Mouse (Mus musculus): ENCODE measurements around the gene Ugt1a7c. TPM values are rescaled to one million over a fixed set of nuclear protein-coding genes. Genes with fewer than 3 reads are reported as not detected.
A peak's percentile ranks its signal among the peaks of the same experiment; 100 is the strongest.
"Not testable (repeated sequence)": the region's sequence is repeated elsewhere in the genome, so short reads cannot be mapped to it uniquely, and the experiment has no call there.

The Ugt1a7c gene
- polyA plus RNA-seq, 1 experiment from 2014 or later: 33.9 TPM

GRCm38 (mm10) chr1:88224029-88224776, 129.3 kb downstream of the Ugt1a7c start:
- Histone ChIP-seq H3K4me2 (replicated peaks; ENCODE audit: low read depth) (no peak overlapping the region), H3K9ac (ENCODE audit: low read length) (no peak overlapping the region), H3K4me3 (ENCODE audit: low read depth, low read length) (no peak overlapping the region), H3K27me3 (ENCODE audit: control insufficient read depth, insufficient read depth, low read length) (no peaks in the 10 kb centered on the region), H3K36me3 (ENCODE audit: control insufficient read depth, insufficient read depth, low read length) (no peaks in the 10 kb centered on the region), H3K27ac (replicated peaks) (no peak overlapping the region), H3K4me1 (replicated peaks; ENCODE audit: control insufficient read depth, insufficient read depth) (no peaks in the 10 kb centered on the region), H3K9me3 (ENCODE audit: control insufficient read depth, low read length) (peaks cover 14% of the 10 kb centered on the region)
- DNase-seq (ENCODE audit: low spot score) (peak; percentile 37), ATAC-seq (ENCODE audit: low FRiP score, low TSS enrichment) (no peak)
- 58% methylated on average over 2 of the region's 2 CpGs for WGBS
- TF ChIP-seq EP300 (optimal IDR thresholded peaks at IDR 0.05) (no peak), CTCF (IDR thresholded peaks at IDR 0.05; ENCODE audit: low read depth) (no peak)

GRCm38 (mm10) chr1:88225301-88225700, 130.4 kb downstream of the Ugt1a7c start:
- not testable (repeated sequence) for H3K36me3 ChIP-seq (ENCODE audit: control insufficient read depth, insufficient read depth, low read length); H3K4me3 ChIP-seq (ENCODE audit: low read depth, low read length); H3K9ac ChIP-seq (ENCODE audit: low read length); ATAC-seq (ENCODE audit: low FRiP score, low TSS enrichment); H3K4me1 ChIP-seq (replicated peaks; ENCODE audit: control insufficient read depth, insufficient read depth); H3K27me3 ChIP-seq (ENCODE audit: control insufficient read depth, insufficient read depth, low read length); H3K27ac ChIP-seq (replicated peaks); DNase-seq (ENCODE audit: low spot score); H3K4me2 ChIP-seq (replicated peaks; ENCODE audit: low read depth)
- H3K9me3 ChIP-seq (ENCODE audit: control insufficient read depth, low read length): peaks cover 17% of the 10 kb centered on the region
- 40% methylated on average over 2 of the region's 2 CpGs for WGBS

GRCm38 (mm10) chr1:88225741-88226140, 130.9 kb downstream of the Ugt1a7c start:
- DNase-seq (ENCODE audit: low spot score): no peak
- Histone ChIP-seq H3K36me3 (ENCODE audit: control insufficient read depth, insufficient read depth, low read length) (no peaks in the 10 kb centered on the region), H3K27me3 (ENCODE audit: control insufficient read depth, insufficient read depth, low read length) (no peaks in the 10 kb centered on the region), H3K4me3 (ENCODE audit: low read depth, low read length) (no peak overlapping the region), H3K9me3 (ENCODE audit: control insufficient read depth, low read length) (peaks cover 21% of the 10 kb centered on the region), H3K27ac (replicated peaks) (no peak overlapping the region), H3K4me1 (replicated peaks; ENCODE audit: control insufficient read depth, insufficient read depth) (no peaks in the 10 kb centered on the region), H3K9ac (ENCODE audit: low read length) (no peak overlapping the region), H3K4me2 (replicated peaks; ENCODE audit: low read depth) (no peak overlapping the region)
- no peak for TF ChIP-seq EP300 (optimal IDR thresholded peaks at IDR 0.05)
- TF ChIP-seq CTCF (IDR thresholded peaks at IDR 0.05; ENCODE audit: low read depth): no peak
- no peak for ATAC-seq (ENCODE audit: low FRiP score, low TSS enrichment)

- no peak for TF ChIP-seq EP300 (optimal IDR thresholded peaks at IDR 0.05)
- TF ChIP-seq CTCF (IDR thresholded peaks at IDR 0.05; ENCODE audit: low read depth): no peak
- H3K4me3 ChIP-seq (ENCODE audit: low read depth, low read length): no peak within 1 kb of the TSS
- no peak within 1 kb of the TSS for H3K27ac ChIP-seq (replicated peaks)
- H3K4me2 ChIP-seq (replicated peaks; ENCODE audit: low read depth): no peak within 1 kb of the TSS
- H3K4me1 ChIP-seq (replicated peaks; ENCODE audit: control insufficient read depth, insufficient read depth): no peaks in the 10 kb centered on the region
- no peaks in the 10 kb centered on the region for H3K27me3 ChIP-seq (ENCODE audit: control insufficient read depth, insufficient read depth, low read length)
- no peak within 1 kb of the TSS for H3K9ac ChIP-seq (ENCODE audit: low read length)
- peaks cover 24% of the 10 kb centered on the region for H3K9me3 ChIP-seq (ENCODE audit: control insufficient read depth, low read length)
- WGBS: 52% methylated on average over 5 of the region's 5 CpGs
- no peaks in the 10 kb centered on the region for H3K36me3 ChIP-seq (ENCODE audit: control insufficient read depth, insufficient read depth, low read length)
- DNase-seq (ENCODE audit: low spot score) (peak; percentile 20), ATAC-seq (ENCODE audit: low FRiP score, low TSS enrichment) (no peak)
These were observed 132.0 kb downstream of the Ugt1a7c start, which contains the start of gene Mroh2a for GRCm38 (mm10) chr1:88226670-88227379. Gene Mroh2a (plus strand): TSS chr1:88226986.

- DNase-seq (ENCODE audit: low spot score) (peak; percentile 14), ATAC-seq (ENCODE audit: low FRiP score, low TSS enrichment) (no peak)
- WGBS: 58% methylated on average over 2 of the region's 2 CpGs
- Histone ChIP-seq H3K27me3 (ENCODE audit: control insufficient read depth, insufficient read depth, low read length) (no peaks in the 10 kb centered on the region), H3K36me3 (ENCODE audit: control insufficient read depth, insufficient read depth, low read length) (no peaks in the 10 kb centered on the region), H3K4me3 (ENCODE audit: low read depth, low read length) (no peak overlapping the region), H3K4me2 (replicated peaks; ENCODE audit: low read depth) (no peak overlapping the region), H3K9me3 (ENCODE audit: control insufficient read depth, low read length) (peaks cover 29% of the 10 kb centered on the region), H3K4me1 (replicated peaks; ENCODE audit: control insufficient read depth, insufficient read depth) (no peaks in the 10 kb centered on the region), H3K9ac (ENCODE audit: low read length) (no peak overlapping the region), H3K27ac (replicated peaks) (no peak overlapping the region)
- TF ChIP-seq EP300 (optimal IDR thresholded peaks at IDR 0.05): no peak
- TF ChIP-seq CTCF (IDR thresholded peaks at IDR 0.05; ENCODE audit: low read depth): no peak
These were observed 132.6 kb downstream of the Ugt1a7c start for GRCm38 (mm10) chr1:88227482-88227881.

GRCm38 (mm10) chr1:88228121-88228520, 133.3 kb downstream of the Ugt1a7c start:
- H3K9ac ChIP-seq (ENCODE audit: low read length): no peak overlapping the region
- WGBS: 70% methylated on average over 7 of the region's 7 CpGs
- H3K27ac ChIP-seq (replicated peaks): no peak overlapping the region
- H3K36me3 ChIP-seq (ENCODE audit: control insufficient read depth, insufficient read depth, low read length): no peaks in the 10 kb centered on the region
- H3K4me3 ChIP-seq (ENCODE audit: low read depth, low read length): no peak overlapping the region
- no peak overlapping the region for H3K4me2 ChIP-seq (replicated peaks; ENCODE audit: low read depth)
- H3K27me3 ChIP-seq (ENCODE audit: control insufficient read depth, insufficient read depth, low read length): no peaks in the 10 kb centered on the region
- ATAC-seq (ENCODE audit: low FRiP score, low TSS enrichment) (peak; percentile 4; the same call in 1 of the 2 replicates), DNase-seq (ENCODE audit: low spot score) (peak; percentile 20)
- H3K9me3 ChIP-seq (ENCODE audit: control insufficient read depth, low read length): peaks cover 36% of the 10 kb centered on the region
- TF ChIP-seq EP300 (optimal IDR thresholded peaks at IDR 0.05): no peak
- no peaks in the 10 kb centered on the region for H3K4me1 ChIP-seq (replicated peaks; ENCODE audit: control insufficient read depth, insufficient read depth)

Measured in stomach, postnatal 0 days (tissue).